Mouse (Mus musculus): Measurements from ENCODE around the gene Micu2.

Gene Micu2

GRCm38 (mm10) chr14:57894346-57894745 is 104.7 kb downstream of the Micu2 start:
- DNase-seq (ENCODE audit: low read depth): no peak

GRCm38 (mm10) chr14:57892961-57893360 is 106.1 kb downstream of the Micu2 start:
- DNase-seq (ENCODE audit: low read depth): no peak

DNA sequence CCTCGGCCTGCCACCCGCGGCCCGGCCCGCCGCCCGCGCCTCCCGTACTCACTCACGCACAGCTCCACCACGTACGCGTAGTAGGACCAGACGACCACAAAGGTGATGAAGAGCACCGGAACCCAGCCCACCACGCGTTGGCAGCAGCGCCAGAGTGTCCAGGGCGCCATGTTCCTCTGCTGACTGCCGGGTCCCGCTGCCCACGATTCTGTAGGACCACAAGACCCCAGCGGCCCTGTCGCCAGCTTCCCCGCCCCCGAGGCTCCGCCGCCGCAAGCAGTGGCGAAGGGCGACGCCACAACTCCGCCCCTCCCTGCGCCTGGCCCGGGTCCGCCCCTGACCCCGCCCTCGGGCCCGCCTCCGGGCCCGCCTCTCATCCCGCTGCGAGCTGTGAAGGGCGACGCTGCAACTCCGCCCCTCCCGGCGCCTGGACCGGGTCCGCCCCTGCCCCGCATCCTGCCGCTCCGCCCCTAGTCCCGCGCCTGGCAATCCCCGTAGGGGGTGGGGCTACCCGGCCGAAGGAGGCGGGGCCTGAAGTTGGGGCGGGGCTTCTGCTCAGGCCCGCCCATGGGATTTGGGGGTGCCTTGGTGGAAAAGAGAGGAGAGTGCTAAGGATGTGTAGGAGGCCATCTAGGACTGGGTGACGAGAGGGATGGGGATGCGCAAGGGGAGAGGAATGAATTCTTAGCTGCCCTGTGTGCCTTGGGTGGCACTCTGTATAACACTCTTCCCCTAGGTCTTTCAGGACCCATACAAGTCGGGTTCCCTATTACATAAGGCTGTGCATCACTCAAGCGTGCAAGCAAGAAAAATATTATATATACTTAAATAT is 108.8 kb downstream of the Micu2 start, which contains the start of gene Zdhhc20:
Zdhhc20 (minus strand) TSS at position 266 of the 832 bp plus-strand sequence.
- peak; percentile 97 for DNase-seq (ENCODE audit: low read depth)

DNA sequence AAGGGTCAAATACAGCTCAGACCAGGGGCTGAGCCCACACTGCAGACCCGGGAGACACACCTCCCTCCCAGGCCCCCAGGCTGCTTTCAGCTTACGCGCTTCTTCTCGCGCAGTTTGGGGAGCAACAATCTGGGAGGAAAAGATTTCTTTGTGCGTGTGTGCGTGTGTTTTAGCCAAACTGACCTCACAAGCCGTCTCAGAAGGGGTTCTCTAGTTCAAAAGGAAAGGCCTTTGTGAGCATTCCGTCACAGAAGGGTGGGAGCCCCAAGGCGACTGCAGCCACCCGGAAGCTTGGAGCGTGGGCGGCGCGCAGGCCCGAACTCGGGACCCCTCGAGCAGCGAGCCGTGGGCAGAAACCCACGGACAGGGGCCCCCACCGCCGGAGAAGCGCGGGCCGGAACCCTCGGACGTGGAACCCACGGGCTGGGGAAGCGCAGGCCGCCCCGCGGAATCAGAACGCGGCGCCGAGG is 109.5 kb downstream of the Micu2 start:
- DNase-seq (ENCODE audit: low read depth): peak; percentile 65

DNA sequence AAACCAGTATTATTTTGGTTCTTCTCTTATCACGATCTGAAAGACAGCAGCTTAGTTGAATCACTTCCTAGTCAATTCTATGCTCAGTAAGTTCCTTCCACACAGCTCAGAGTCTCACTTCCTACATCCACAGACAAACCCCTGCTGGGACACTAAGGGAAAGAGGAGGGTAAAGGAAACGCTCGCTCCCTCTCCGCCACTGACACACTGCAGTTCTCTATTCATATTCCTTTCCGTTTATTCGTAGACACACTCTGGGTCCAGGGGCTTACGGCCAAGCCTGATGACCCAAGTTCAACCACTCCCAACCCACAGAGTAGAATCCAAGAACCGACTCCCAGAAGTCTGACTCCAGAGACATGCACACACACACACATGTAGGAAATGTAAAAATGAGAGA is 111.9 kb downstream of the Micu2 start:
- peak; percentile 24 for DNase-seq (ENCODE audit: low read depth)

DNA sequence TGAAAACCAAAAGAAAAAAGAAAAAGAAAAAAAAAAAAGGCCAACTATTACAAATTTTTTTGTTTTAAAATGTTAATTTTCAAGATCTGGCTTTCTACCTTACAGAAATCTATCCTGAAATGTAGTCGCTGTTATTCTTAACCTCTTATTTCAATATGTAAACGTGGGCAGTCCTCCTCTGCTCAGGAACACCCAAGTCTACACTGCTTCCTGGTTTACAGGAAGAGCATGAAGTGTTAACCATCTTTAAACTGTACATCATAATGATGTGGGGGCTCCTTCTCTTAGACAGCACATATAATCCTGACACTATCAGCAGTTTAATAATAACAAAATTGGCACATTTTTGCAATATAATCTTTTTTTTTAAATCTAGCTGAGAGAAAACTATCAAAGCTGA is 113.0 kb downstream of the Micu2 start:
- DNase-seq (ENCODE audit: low read depth): peak; percentile 44

GRCm38 (mm10) chr14:57883341-57883740 is 115.7 kb downstream of the Micu2 start:
- DNase-seq (ENCODE audit: low read depth): no peak

DNA sequence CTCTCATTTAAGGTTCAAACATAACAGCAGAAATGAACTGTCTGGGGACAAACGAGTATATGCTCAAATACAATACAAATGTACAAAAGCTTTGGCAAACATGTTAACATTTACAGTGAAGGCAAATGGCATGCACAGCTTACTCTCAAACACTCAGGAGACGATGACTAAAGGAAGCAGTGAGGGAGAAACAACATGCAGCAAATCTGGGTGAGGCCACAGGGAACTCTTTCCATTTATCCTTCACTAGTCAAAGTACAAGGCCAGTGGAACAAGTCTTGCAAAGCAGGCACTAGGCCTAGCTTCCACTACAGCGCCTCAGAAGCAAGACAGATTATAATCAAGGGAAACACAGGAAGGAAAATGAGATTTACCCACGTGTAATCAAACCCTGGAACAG is 116.3 kb downstream of the Micu2 start:
- DNase-seq (ENCODE audit: low read depth): no peak

GRCm38 (mm10) chr14:57881793-57882192 is 117.3 kb downstream of the Micu2 start:
- DNase-seq (ENCODE audit: low read depth): no peak

- no peak for DNase-seq (ENCODE audit: low read depth)
Observed at GRCm38 (mm10) chr14:57881074-57881473, 118.0 kb downstream of the Micu2 start.

- DNase-seq (ENCODE audit: low read depth): no peak
Observed at GRCm38 (mm10) chr14:57877921-57878320, 121.1 kb downstream of the Micu2 start.

DNA sequence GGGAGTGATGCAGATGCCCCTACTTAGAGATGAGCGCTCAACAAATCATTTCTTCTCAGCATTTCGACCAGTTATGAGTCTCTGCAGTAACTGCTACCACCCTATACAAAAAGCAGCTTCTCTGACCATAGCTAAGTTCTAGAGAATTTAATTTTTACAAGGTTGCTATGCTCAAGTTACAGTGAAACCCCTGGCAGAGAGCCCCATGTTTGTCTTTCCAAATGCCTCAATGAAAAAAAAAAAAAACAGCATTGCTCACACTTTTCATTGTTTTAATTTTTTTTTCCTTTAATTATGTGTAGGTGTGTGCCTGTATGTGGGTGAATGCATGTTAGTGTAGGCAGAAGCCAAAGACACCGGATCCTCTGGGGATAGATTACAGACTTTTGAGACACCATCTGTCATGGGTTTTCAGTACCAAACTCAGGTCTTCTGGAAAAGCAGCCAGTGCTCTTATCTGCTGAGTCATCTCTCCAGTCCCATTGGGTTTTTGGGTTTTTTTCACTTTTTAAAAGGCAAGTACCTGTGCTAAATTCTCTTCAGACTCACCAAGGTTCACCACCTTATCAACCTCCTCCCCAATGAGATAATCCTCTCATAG is 132.3 kb downstream of the Micu2 start:
- no peak for DNase-seq (ENCODE audit: low read depth)

Measured in naive thymus-derived CD4-positive, alpha-beta T cell, adult 2 months (primary cell).